Mouse (Mus musculus): ENCODE measurements around the gene Loxl4. TPM values are rescaled to one million over a fixed set of nuclear protein-coding genes. Genes with fewer than 3 reads are reported as not detected.
A peak's percentile ranks its signal among the peaks of the same experiment; 100 is the strongest.

Loxl4 gene
- polyA plus RNA-seq (2014; fragmentation: Nextera tagmentation; extraction: Ambion mirVana): 0.15 and 0.16 TPM in 2 replicates

GRCm38 (mm10) chr19:42612654-42613053 is at the start of gene Loxl4:
Loxl4 (minus strand) TSS chr19:42612813.
- peak within 1 kb of the TSS; percentile 33 to 38 for H3K4me3 ChIP-seq (ENCODE audit: control insufficient read depth in 1 of 2, insufficient read depth in 1 of 2, low read depth in 1 of 2, low read length in 2 of 2)
- H3K27ac ChIP-seq (replicated peaks in 1 of 2; ENCODE audit: control insufficient read depth in 1 of 2, insufficient read depth in 1 of 2, low read depth in 2 of 2, low read length in 2 of 2): no peak within 1 kb of the TSS
- no peak for ATAC-seq (ENCODE audit: insufficient number of reproducible peaks, insufficient read depth, low FRiP score, low read depth)
- peaks cover 6% of the 10 kb centered on the region; the same call in 1 of the 2 replicates for H3K27me3 ChIP-seq (ENCODE audit: control insufficient read depth, insufficient read depth, low read length)
- H3K9me3 ChIP-seq (ENCODE audit: control insufficient read depth, low read length): no peaks in the 10 kb centered on the region
- H3K4me2 ChIP-seq (ENCODE audit: low read length): peak within 1 kb of the TSS; percentile 79
- peak within 1 kb of the TSS; percentile 42; the same call in 1 of the 2 replicates for H3K9ac ChIP-seq (ENCODE audit: low read length)
- H3K36me3 ChIP-seq (ENCODE audit: control insufficient read depth, insufficient read depth, low read length): no peaks in the 10 kb centered on the region
- WGBS: 1% methylated on average over 36 of the region's 37 CpGs
- peaks cover 8 to 10% of the 10 kb centered on the region in 2 experiments; a peak in 3 of 4 replicates for H3K4me1 ChIP-seq (ENCODE audit: control insufficient read depth in 2 of 2, insufficient read depth in 2 of 2, low read length in 2 of 2)

- H3K27me3 ChIP-seq (ENCODE audit: control insufficient read depth, insufficient read depth, low read length): no peaks in the 10 kb centered on the region
- 32% methylated on average over 9 of the region's 9 CpGs for WGBS
- peaks cover 10 to 17% of the 10 kb centered on the region in 2 experiments for H3K4me1 ChIP-seq (ENCODE audit: control insufficient read depth in 2 of 2, insufficient read depth in 2 of 2, low read length in 2 of 2)
- no peaks in the 10 kb centered on the region for H3K36me3 ChIP-seq (ENCODE audit: control insufficient read depth, insufficient read depth, low read length)
- H3K27ac ChIP-seq (replicated peaks in 1 of 2; ENCODE audit: control insufficient read depth in 1 of 2, insufficient read depth in 1 of 2, low read depth in 2 of 2, low read length in 2 of 2): peak overlapping the region; percentile 15 to 47; a peak in 3 of 4 replicates
- H3K9ac ChIP-seq (ENCODE audit: low read length): no peak overlapping the region
- H3K9me3 ChIP-seq (ENCODE audit: control insufficient read depth, low read length): no peaks in the 10 kb centered on the region
- peak; percentile 37; the same call in 1 of the 2 replicates for ATAC-seq (ENCODE audit: insufficient number of reproducible peaks, insufficient read depth, low FRiP score, low read depth)
- peak overlapping the region; percentile 20; the same call in 1 of the 2 replicates for H3K4me2 ChIP-seq (ENCODE audit: low read length)
- no peak overlapping the region for H3K4me3 ChIP-seq (ENCODE audit: control insufficient read depth in 1 of 2, insufficient read depth in 1 of 2, low read depth in 1 of 2, low read length in 2 of 2)
These were observed 49.0 kb upstream of the Loxl4 start for GRCm38 (mm10) chr19:42661430-42662164.

GRCm38 (mm10) chr19:42660244-42660565 is 47.6 kb upstream of the Loxl4 start:
- no peaks in the 10 kb centered on the region for H3K9me3 ChIP-seq (ENCODE audit: control insufficient read depth, low read length)
- no peak for ATAC-seq (ENCODE audit: insufficient number of reproducible peaks, insufficient read depth, low FRiP score, low read depth)
- 69% methylated on average over 2 of the region's 2 CpGs for WGBS
- no peaks in the 10 kb centered on the region for H3K27me3 ChIP-seq (ENCODE audit: control insufficient read depth, insufficient read depth, low read length)
- H3K27ac ChIP-seq (replicated peaks in 1 of 2; ENCODE audit: control insufficient read depth in 1 of 2, insufficient read depth in 1 of 2, low read depth in 2 of 2, low read length in 2 of 2): no peak overlapping the region
- no peak overlapping the region for H3K9ac ChIP-seq (ENCODE audit: low read length)
- H3K4me1 ChIP-seq (ENCODE audit: control insufficient read depth in 2 of 2, insufficient read depth in 2 of 2, low read length in 2 of 2): peaks cover 10 to 17% of the 10 kb centered on the region in 2 experiments
- no peak overlapping the region for H3K4me2 ChIP-seq (ENCODE audit: low read length)
- no peaks in the 10 kb centered on the region for H3K36me3 ChIP-seq (ENCODE audit: control insufficient read depth, insufficient read depth, low read length)
- no peak overlapping the region for H3K4me3 ChIP-seq (ENCODE audit: control insufficient read depth in 1 of 2, insufficient read depth in 1 of 2, low read depth in 1 of 2, low read length in 2 of 2)

- ATAC-seq (ENCODE audit: insufficient number of reproducible peaks, insufficient read depth, low FRiP score, low read depth): no peak
- Histone ChIP-seq H3K27me3 (ENCODE audit: control insufficient read depth, insufficient read depth, low read length) (no peaks in the 10 kb centered on the region), H3K9ac (ENCODE audit: low read length) (no peak overlapping the region), H3K4me3 (ENCODE audit: control insufficient read depth in 1 of 2, insufficient read depth in 1 of 2, low read depth in 1 of 2, low read length in 2 of 2) (no peak overlapping the region), H3K9me3 (ENCODE audit: control insufficient read depth, low read length) (no peaks in the 10 kb centered on the region), H3K4me1 (ENCODE audit: control insufficient read depth in 2 of 2, insufficient read depth in 2 of 2, low read length in 2 of 2) (peaks cover 10 to 17% of the 10 kb centered on the region in 2 experiments), H3K4me2 (ENCODE audit: low read length) (no peak overlapping the region), H3K36me3 (ENCODE audit: control insufficient read depth, insufficient read depth, low read length) (no peaks in the 10 kb centered on the region), H3K27ac (replicated peaks in 1 of 2; ENCODE audit: control insufficient read depth in 1 of 2, insufficient read depth in 1 of 2, low read depth in 2 of 2, low read length in 2 of 2) (no peak overlapping the region)
- WGBS: 58% methylated on average over 21 of the region's 21 CpGs
These were observed 47.0 kb upstream of the Loxl4 start for GRCm38 (mm10) chr19:42659354-42660243.

- Histone ChIP-seq H3K9ac (ENCODE audit: low read length) (no peak overlapping the region), H3K4me3 (ENCODE audit: control insufficient read depth in 1 of 2, insufficient read depth in 1 of 2, low read depth in 1 of 2, low read length in 2 of 2) (no peak overlapping the region), H3K4me1 (ENCODE audit: control insufficient read depth in 2 of 2, insufficient read depth in 2 of 2, low read length in 2 of 2) (peaks cover 10 to 17% of the 10 kb centered on the region in 2 experiments), H3K36me3 (ENCODE audit: control insufficient read depth, insufficient read depth, low read length) (no peaks in the 10 kb centered on the region), H3K9me3 (ENCODE audit: control insufficient read depth, low read length) (no peaks in the 10 kb centered on the region), H3K4me2 (ENCODE audit: low read length) (no peak overlapping the region), H3K27me3 (ENCODE audit: control insufficient read depth, insufficient read depth, low read length) (no peaks in the 10 kb centered on the region), H3K27ac (replicated peaks in 1 of 2; ENCODE audit: control insufficient read depth in 1 of 2, insufficient read depth in 1 of 2, low read depth in 2 of 2, low read length in 2 of 2) (no peak overlapping the region)
- WGBS: 81% methylated on average over 6 of the region's 6 CpGs
- no peak for ATAC-seq (ENCODE audit: insufficient number of reproducible peaks, insufficient read depth, low FRiP score, low read depth)
These were observed 46.0 kb upstream of the Loxl4 start for GRCm38 (mm10) chr19:42658435-42659135.

GRCm38 (mm10) chr19:42657769-42658168 is 45.2 kb upstream of the Loxl4 start:
- H3K27ac ChIP-seq (replicated peaks in 1 of 2; ENCODE audit: control insufficient read depth in 1 of 2, insufficient read depth in 1 of 2, low read depth in 2 of 2, low read length in 2 of 2): no peak overlapping the region
- no peaks in the 10 kb centered on the region for H3K27me3 ChIP-seq (ENCODE audit: control insufficient read depth, insufficient read depth, low read length)
- 43% methylated on average over 4 of the region's 4 CpGs for WGBS
- H3K9me3 ChIP-seq (ENCODE audit: control insufficient read depth, low read length): no peaks in the 10 kb centered on the region
- no peak overlapping the region for H3K9ac ChIP-seq (ENCODE audit: low read length)
- peaks cover 10 to 18% of the 10 kb centered on the region in 2 experiments for H3K4me1 ChIP-seq (ENCODE audit: control insufficient read depth in 2 of 2, insufficient read depth in 2 of 2, low read length in 2 of 2)
- H3K36me3 ChIP-seq (ENCODE audit: control insufficient read depth, insufficient read depth, low read length): no peaks in the 10 kb centered on the region
- no peak overlapping the region for H3K4me2 ChIP-seq (ENCODE audit: low read length)
- no peak for ATAC-seq (ENCODE audit: insufficient number of reproducible peaks, insufficient read depth, low FRiP score, low read depth)
- no peak overlapping the region for H3K4me3 ChIP-seq (ENCODE audit: control insufficient read depth in 1 of 2, insufficient read depth in 1 of 2, low read depth in 1 of 2, low read length in 2 of 2)

- Histone ChIP-seq H3K36me3 (ENCODE audit: control insufficient read depth, insufficient read depth, low read length) (no peaks in the 10 kb centered on the region), H3K27ac (replicated peaks in 1 of 2; ENCODE audit: control insufficient read depth in 1 of 2, insufficient read depth in 1 of 2, low read depth in 2 of 2, low read length in 2 of 2) (no peak overlapping the region), H3K9ac (ENCODE audit: low read length) (no peak overlapping the region), H3K4me2 (ENCODE audit: low read length) (no peak overlapping the region), H3K27me3 (ENCODE audit: control insufficient read depth, insufficient read depth, low read length) (no peaks in the 10 kb centered on the region), H3K4me1 (ENCODE audit: control insufficient read depth in 2 of 2, insufficient read depth in 2 of 2, low read length in 2 of 2) (peaks cover 10 to 15% of the 10 kb centered on the region in 2 experiments), H3K4me3 (ENCODE audit: control insufficient read depth in 1 of 2, insufficient read depth in 1 of 2, low read depth in 1 of 2, low read length in 2 of 2) (no peak overlapping the region), H3K9me3 (ENCODE audit: control insufficient read depth, low read length) (no peaks in the 10 kb centered on the region)
- ATAC-seq (ENCODE audit: insufficient number of reproducible peaks, insufficient read depth, low FRiP score, low read depth): no peak
- 87% methylated on average over 2 of the region's 2 CpGs for WGBS
These were observed 44.7 kb upstream of the Loxl4 start for GRCm38 (mm10) chr19:42657306-42657705.

All from heart, embryonic 14.5 days (tissue).